Mouse (Mus musculus) hindbrain, embryonic 12.5 days (tissue): Measurements from ENCODE around the gene Tgm1. TPM values are rescaled to one million over a fixed set of nuclear protein-coding genes. Genes with fewer than 3 reads are reported as not detected.

Experiments
- ATAC-seq: fragments of 200-750 bp; cut with Nextera tagmentation; 2 replicates; pipeline ENCODE4 v1.8.0; 2017; ENCODE audit warnings: moderate TSS enrichment; ENCODE audit not compliant: low FRiP score
- H3K27ac ChIP-seq: fragments of 300-500 bp; sonication (generic); 2 replicates; pipeline ENCODE4 v1.5.1; 2016; ENCODE audit warnings: mild to moderate bottlenecking
- H3K27me3 ChIP-seq: fragments of 300-500 bp; sonication (generic); 2 replicates; pipeline ENCODE4 v1.6.1; 2016; ENCODE audit warnings: mild to moderate bottlenecking
- H3K36me3 ChIP-seq: fragments of 300-500 bp; sonication (generic); 2 replicates; pipeline ENCODE4 v1.6.1; 2016; ENCODE audit warnings: mild to moderate bottlenecking
- H3K4me1 ChIP-seq: fragments of 300-500 bp; sonication (generic); 2 replicates; pipeline ENCODE4 v1.6.1; 2016
- H3K4me2 ChIP-seq: fragments of 300-500 bp; sonication (generic); replicated peaks from 2 replicates; pipeline ENCODE4 v1.6.1; 2016; ENCODE audit warnings: mild to moderate bottlenecking
- H3K4me3 ChIP-seq: fragments of 300-500 bp; sonication (generic); 2 replicates; pipeline ENCODE4 v1.5.1; 2016; ENCODE audit warnings: mild to moderate bottlenecking
- H3K9ac ChIP-seq: fragments of 300-500 bp; sonication (generic); 2 replicates; pipeline ENCODE4 v1.6.1; 2016; ENCODE audit warnings: mild to moderate bottlenecking, moderate library complexity
- H3K9me3 ChIP-seq: fragments of 300-500 bp; sonication (generic); replicated peaks from 2 replicates; pipeline ENCODE4 v1.6.1; 2016; ENCODE audit warnings: mild to moderate bottlenecking
- WGBS: fragments of 180-500 bp; shearing (Covaris S2); methylation state at CpG from one replicate; pipeline ENCODE4 v1.1.7; 2016; 5-methylcytosine and 5-hydroxymethylcytosine counted together
- polyA plus RNA-seq: library from polyadenylated mRNA; unstranded; fragments of >200 nt; fragmentation: Nextera tagmentation; extraction: Ambion mirVana; gene quantifications from 2 replicates; pipeline ENCODE4 v1.2.1, GENCODE M21; 2016

Gene Tgm1
- polyA plus RNA-seq, 1 experiment from 2014 or later, result 0.90 TPM

DNA sequence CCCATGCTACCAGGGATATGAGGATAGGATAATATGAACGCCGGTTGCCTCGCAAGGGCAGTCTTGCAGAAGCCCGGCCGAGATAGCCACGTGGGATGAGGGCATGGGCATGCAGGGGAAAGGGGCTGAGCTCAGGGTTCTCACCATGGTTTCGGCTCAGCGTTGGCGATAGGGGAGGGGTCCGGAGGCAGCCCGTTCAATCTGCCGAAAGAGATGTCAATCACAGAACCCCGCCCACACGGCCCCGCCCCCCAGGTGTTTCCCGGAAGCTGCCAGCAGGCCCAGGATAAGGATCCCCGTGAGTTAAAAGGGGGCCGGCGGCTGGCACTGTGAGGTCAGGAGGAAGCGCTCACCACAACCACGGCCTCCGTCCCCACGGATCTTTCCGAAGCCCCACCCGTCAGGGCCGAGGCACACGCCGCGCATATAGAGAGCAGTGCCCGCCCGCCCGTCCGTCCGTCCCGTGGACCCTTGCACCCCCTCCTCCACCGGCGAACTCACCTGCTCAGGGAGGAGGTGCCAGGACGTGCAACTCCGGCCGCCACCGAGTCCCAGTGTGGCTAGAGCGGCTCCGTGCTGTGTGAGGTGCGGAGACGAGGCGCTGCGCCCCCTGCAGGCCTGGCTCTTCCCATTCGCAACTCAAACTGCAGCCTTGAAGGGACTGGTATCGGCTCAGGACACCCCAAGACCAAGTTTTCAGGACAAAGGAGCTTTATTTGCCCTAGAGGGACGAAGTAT lies 8.1 kb upstream of the Tgm1 start, which contains the start of gene Rabggta:
Rabggta (minus strand) TSS at position 564 of the 738 bp plus-strand sequence.
- ATAC-seq, result peak; percentile 96
- 1% methylated on average over 50 of the region's 50 CpGs for WGBS
- peak within 1 kb of the TSS; percentile 77 for H3K9ac ChIP-seq
- H3K27me3 ChIP-seq, result no peaks in the 10 kb centered on the region
- H3K27ac ChIP-seq, result peak within 1 kb of the TSS; percentile 79
- no peaks in the 10 kb centered on the region for H3K9me3 ChIP-seq
- H3K4me3 ChIP-seq, result peak within 1 kb of the TSS; percentile 79
- H3K4me1 ChIP-seq, result 0 out of 2 replicates have a peak, but pooled peaks cover 13% of the 10 kb centered on the region
- H3K36me3 ChIP-seq, result peaks cover 27% of the 10 kb centered on the region
- H3K4me2 ChIP-seq, result peak within 1 kb of the TSS; percentile 54

DNA sequence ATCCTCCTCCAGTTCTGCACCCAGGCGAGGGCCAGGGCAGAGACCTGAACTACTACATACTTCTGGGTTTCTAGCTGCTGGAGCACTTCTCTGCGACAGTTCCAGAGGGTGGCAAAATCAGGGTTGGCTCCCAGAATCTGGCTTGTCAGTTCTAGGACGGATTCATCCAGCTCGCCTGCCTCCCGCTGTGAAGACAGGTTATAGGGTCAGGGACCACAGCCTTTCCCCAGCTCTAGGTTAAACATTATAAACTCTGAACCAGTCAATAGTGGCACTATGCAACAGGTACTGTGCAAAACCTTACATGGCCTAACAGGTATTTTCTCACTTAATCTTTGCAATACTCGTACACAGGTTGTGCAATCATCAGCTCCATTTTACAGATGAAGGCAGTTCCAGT lies 7.3 kb upstream of the Tgm1 start:
- no peak overlapping the region; the same call in 1 of the 2 replicates for H3K9ac ChIP-seq
- 75% methylated on average over 6 of the region's 6 CpGs for WGBS
- peak overlapping the region; percentile 54 for H3K4me2 ChIP-seq
- peaks cover 33% of the 10 kb centered on the region for H3K36me3 ChIP-seq
- H3K4me1 ChIP-seq, result 0 out of 2 replicates have a peak, but pooled peaks cover 13% of the 10 kb centered on the region
- no peak overlapping the region for H3K27ac ChIP-seq
- H3K27me3 ChIP-seq, result no peaks in the 10 kb centered on the region
- no peaks in the 10 kb centered on the region for H3K9me3 ChIP-seq
- no peak for ATAC-seq
- peak overlapping the region; percentile 79 for H3K4me3 ChIP-seq

DNA sequence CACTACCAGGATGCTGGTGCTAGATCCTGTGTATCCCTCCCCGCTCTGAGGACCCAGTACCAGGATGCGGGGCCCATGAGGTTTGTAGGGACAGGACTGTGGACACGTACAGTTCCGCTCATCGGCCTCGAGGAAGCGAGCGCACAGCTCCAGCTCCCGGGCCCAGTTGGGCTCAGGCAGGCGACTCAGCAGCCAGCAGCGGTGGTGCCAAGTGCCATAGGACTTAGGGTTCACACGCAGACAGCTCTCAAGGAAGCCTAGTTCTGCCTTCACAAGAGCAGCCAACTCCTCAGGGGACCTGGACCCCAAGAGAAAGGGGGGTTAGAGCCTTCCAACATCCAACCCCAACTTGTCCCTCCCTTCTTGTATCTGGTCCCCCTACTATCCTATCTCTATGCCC lies 6.9 kb upstream of the Tgm1 start:
- WGBS, result 92% methylated on average over 12 of the region's 12 CpGs
- Histone ChIP-seq H3K27me3 (no peaks in the 10 kb centered on the region), H3K4me3 (0 out of 2 replicates have a peak overlapping the region, but pooled peaks have one; percentile 79), H3K9me3 (no peaks in the 10 kb centered on the region), H3K4me1 (0 out of 2 replicates have a peak, but pooled peaks cover 13% of the 10 kb centered on the region), H3K36me3 (peaks cover 36% of the 10 kb centered on the region), H3K4me2 (peak overlapping the region; percentile 54; the same call in 1 of the 2 replicates), H3K9ac (no peak overlapping the region), H3K27ac (no peak overlapping the region)
- ATAC-seq, result no peak

DNA sequence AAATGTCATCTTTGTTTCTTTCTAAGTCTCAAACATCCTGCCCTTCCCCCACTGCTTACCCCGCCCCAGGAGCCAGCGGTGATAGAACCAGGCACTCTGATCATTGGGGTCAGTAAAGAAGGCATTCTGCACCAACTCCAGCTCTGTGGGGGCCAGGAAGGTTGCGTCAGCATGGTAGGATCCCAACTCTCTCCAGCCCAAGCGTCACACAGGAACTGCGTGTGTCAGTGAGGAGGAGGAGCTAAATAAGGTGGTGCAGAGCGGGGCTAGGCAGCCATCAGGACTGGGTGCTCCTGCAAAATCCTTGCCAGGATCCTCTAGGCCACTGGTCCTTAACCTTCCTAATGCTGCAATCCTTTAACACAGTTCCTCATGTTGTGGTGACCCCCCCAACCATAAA lies 6.0 kb upstream of the Tgm1 start:
- Histone ChIP-seq H3K27me3 (no peaks in the 10 kb centered on the region; the same call in 1 of the 2 replicates), H3K4me1 (0 out of 2 replicates have a peak, but pooled peaks cover 13% of the 10 kb centered on the region), H3K36me3 (peaks cover 36% of the 10 kb centered on the region), H3K27ac (no peak overlapping the region), H3K9me3 (no peaks in the 10 kb centered on the region), H3K4me2 (no peak overlapping the region), H3K9ac (0 out of 2 replicates have a peak overlapping the region, but pooled peaks have one; percentile 18), H3K4me3 (no peak overlapping the region)
- no peak for ATAC-seq
- WGBS, result 92% methylated on average over 6 of the region's 6 CpGs

DNA sequence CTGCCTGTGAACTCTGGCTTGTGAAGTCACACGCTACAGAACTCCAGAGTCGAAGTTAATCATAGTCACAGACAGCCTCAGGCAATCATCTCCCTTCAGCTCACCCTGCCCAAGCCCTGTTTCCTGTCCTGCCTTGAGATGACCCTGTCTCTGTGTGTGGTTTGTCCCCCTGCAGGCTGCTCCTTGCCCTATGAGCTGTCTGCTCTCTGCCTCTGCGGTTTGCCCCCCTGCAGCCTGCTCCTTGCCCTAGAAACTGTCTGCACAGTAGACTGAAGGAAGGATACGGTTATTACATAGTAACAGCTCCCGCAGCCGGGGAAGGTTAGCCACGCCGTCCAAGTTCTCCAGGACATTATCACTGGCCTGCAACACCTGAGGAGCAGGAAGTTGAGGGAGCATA lies 3.2 kb upstream of the Tgm1 start:
- peaks cover 36% of the 10 kb centered on the region for H3K36me3 ChIP-seq
- 79% methylated on average over 8 of the region's 8 CpGs for whole genome bisulfite sequencing

DNA sequence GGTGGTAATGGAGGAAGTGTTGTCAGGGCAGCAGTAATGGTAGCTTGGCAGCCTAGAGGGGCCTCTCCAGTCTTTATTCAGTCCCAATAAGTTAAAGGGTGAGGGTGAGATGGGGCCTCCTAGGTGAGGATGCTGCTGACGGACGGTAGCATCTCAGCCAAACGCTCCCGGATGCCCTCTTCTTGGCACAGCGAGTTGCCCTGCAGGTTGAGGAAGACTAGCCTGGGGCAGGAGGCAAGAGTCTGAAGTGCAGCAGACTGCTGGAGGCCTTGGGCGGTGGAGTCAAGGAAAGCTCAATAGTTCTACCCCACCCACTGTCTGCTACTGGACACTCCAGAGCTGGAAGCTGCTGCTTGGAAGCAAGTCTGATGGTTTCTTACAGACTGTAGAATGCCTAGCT lies 2.5 kb upstream of the Tgm1 start:
- no peak overlapping the region for H3K27ac ChIP-seq
- 95% methylated on average over 6 of the region's 6 CpGs for WGBS
- H3K4me2 ChIP-seq, result no peak overlapping the region
- H3K36me3 ChIP-seq, result peaks cover 36% of the 10 kb centered on the region
- no peak overlapping the region for H3K4me3 ChIP-seq
- H3K9me3 ChIP-seq, result no peaks in the 10 kb centered on the region
- no peak for ATAC-seq
- no peak overlapping the region for H3K9ac ChIP-seq
- H3K27me3 ChIP-seq, result peaks cover 28% of the 10 kb centered on the region
- 0 out of 2 replicates have a peak, but pooled peaks cover 7% of the 10 kb centered on the region for H3K4me1 ChIP-seq

More for the DNA sequence above, 3.2 kb upstream of the Tgm1 start:
- Histone ChIP-seq H3K9ac (no peak overlapping the region), H3K27ac (no peak overlapping the region), H3K4me1 (0 out of 2 replicates have a peak, but pooled peaks cover 9% of the 10 kb centered on the region), H3K4me2 (no peak overlapping the region), H3K9me3 (no peaks in the 10 kb centered on the region), H3K27me3 (peaks cover 24% of the 10 kb centered on the region), H3K4me3 (no peak overlapping the region)
- ATAC-seq, result no peak

DNA sequence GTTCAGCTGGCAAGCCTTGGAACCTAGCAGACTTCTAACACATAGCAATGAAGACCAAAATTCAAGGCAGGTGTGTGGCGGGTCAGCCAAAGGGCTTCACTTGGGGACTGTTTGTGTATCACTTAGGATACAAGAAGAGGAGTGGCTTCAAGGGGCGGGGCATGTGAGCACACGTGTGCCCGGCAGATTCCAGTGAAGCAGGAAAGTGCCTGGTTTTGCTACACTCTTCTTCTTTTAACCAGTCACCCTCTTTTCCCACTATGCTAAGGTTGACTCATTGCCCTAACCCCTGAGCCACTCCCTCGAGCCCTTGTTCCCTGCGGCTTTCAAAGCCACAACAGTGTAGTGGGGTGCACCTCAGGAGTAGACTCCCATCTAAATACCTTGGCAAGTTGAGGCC lies 1.2 kb upstream of the Tgm1 start:
- H3K27ac ChIP-seq, result no peak overlapping the region
- peaks cover 33% of the 10 kb centered on the region for H3K36me3 ChIP-seq
- H3K9ac ChIP-seq, result no peak overlapping the region
- no peaks in the 10 kb centered on the region for H3K4me1 ChIP-seq
- H3K9me3 ChIP-seq, result no peaks in the 10 kb centered on the region
- peaks cover 28% of the 10 kb centered on the region for H3K27me3 ChIP-seq
- 44% methylated on average over 6 of the region's 6 CpGs for whole genome bisulfite sequencing
- no peak for ATAC-seq
- no peak overlapping the region for H3K4me3 ChIP-seq
- no peak overlapping the region for H3K4me2 ChIP-seq

DNA sequence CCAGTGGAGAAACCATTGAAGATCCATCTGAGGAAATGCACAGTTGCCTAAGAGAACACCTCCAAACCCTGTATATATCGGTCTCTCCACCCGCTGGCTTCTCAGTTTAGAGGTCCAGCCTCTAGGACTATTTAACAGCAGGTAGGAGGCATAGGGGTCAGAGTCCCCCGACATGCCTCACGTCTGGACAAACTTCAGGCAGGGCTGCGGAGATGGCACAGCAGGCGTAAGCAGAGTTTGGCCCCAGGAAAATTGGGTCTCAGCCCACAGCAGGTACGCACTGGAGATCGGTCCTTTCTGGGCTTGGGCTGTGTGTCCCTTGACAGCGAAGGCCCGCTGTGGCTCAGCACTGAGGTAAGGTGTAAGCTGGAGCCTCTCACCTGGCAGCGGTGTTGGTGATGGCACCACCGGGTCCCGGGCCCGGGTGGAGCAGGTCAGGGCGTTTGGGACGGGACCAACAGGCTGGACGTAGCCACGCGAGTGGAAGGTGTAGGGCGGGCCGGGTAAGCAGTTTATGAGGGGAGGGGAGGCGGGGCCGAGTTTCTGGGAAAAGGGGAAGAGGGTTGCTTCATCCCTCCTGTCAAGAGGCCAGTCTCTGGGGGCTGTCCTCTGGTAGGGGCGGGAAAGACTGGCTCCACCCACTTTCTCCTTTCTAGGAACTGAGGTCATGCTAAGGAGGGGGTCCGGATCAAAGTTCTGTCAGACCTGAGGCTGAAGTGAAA lies 558 bp downstream of the Tgm1 start:
- no peak overlapping the region for H3K4me3 ChIP-seq

DNA sequence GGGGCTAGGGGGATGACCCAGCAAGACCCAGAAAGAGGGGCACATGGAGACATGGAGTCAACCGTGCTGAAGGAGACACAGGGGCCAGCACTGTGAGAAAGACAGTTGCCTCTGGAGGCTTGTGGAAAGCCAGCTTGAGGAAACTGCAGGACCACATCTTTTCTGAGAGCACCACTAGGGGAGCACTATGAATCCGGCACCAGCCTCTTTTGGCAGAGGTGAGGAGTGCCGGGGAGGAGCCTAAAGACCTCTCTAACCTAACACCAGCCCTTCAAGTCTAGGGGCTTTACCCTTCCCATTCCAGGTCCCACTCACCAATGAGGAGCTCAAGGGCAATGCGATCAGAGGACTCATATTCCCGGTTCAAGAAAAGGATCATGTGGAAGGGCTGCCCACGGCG lies 1.9 kb downstream of the Tgm1 start:
- H3K4me1 ChIP-seq, result no peaks in the 10 kb centered on the region
- 86% methylated on average over 7 of the region's 7 CpGs for WGBS
- H3K4me2 ChIP-seq, result no peak overlapping the region
- ATAC-seq, result no peak
- H3K9ac ChIP-seq, result no peak overlapping the region
- H3K36me3 ChIP-seq, result peaks cover 8% of the 10 kb centered on the region; the same call in 1 of the 2 replicates
- H3K9me3 ChIP-seq, result no peaks in the 10 kb centered on the region
- no peak overlapping the region for H3K4me3 ChIP-seq
- H3K27me3 ChIP-seq, result peaks cover 28% of the 10 kb centered on the region
- H3K27ac ChIP-seq, result no peak overlapping the region

More for the DNA sequence above, 558 bp downstream of the Tgm1 start:
- peaks cover 21% of the 10 kb centered on the region for H3K36me3 ChIP-seq
- 0 out of 2 replicates have a peak overlapping the region, but pooled peaks have one; percentile 3 for H3K4me2 ChIP-seq
- no peak for ATAC-seq
- peaks cover 28% of the 10 kb centered on the region for H3K27me3 ChIP-seq
- H3K9ac ChIP-seq, result no peak overlapping the region
- no peak overlapping the region for H3K27ac ChIP-seq
- H3K4me1 ChIP-seq, result no peaks in the 10 kb centered on the region
- WGBS, result 14% methylated on average over 24 of the region's 25 CpGs
- no peaks in the 10 kb centered on the region for H3K9me3 ChIP-seq

DNA sequence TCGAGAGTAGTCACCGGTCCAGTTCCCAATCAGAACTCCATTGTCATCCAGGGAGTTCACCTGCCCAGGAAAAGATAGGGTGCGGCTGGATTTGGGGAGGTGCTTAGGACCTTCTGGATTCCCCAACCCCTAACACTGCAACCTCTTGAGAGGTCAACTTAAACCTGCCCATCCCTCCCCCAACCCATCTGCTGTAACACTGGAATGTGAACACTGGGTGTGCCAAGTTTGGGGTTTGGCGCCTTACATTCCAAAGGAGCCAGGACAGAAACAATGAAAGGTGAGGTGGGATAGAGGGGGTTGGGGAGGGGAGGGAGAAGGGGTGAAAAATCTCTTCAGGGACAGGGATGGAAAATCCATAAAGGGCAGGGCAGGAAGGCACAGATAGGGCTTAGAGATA lies 4.2 kb downstream of the Tgm1 start:
- 81% methylated on average over 4 of the region's 4 CpGs for WGBS
- Histone ChIP-seq H3K36me3 (no peaks in the 10 kb centered on the region), H3K9me3 (no peaks in the 10 kb centered on the region), H3K9ac (no peak overlapping the region), H3K4me2 (no peak overlapping the region), H3K4me3 (no peak overlapping the region), H3K4me1 (no peaks in the 10 kb centered on the region), H3K27ac (no peak overlapping the region), H3K27me3 (peaks cover 28% of the 10 kb centered on the region)
- no peak for ATAC-seq

DNA sequence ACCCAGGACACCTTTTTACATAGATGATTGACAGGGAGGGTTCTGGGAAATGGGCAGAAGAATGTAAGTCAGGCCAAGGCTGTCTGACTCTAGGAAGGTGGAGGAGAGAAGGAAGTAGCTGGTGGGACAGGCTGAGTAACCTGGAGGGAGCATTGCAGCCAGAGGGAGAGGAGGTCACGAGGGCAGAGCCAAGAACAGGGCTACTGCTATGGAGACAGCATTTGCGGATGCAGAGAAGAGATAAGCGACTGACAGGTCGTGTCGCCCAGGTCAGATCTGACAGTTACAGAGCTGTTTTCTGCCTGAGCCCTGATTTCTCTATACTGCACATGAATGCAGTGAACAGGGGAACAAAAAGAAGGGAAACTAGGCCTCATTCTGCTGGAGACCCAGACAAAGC lies 6.3 kb downstream of the Tgm1 start:
- H3K36me3 ChIP-seq, result no peaks in the 10 kb centered on the region
- H3K4me3 ChIP-seq, result no peak overlapping the region
- no peak overlapping the region for H3K9ac ChIP-seq
- no peaks in the 10 kb centered on the region for H3K4me1 ChIP-seq
- H3K9me3 ChIP-seq, result no peaks in the 10 kb centered on the region
- no peak overlapping the region for H3K4me2 ChIP-seq
- peaks cover 10% of the 10 kb centered on the region for H3K27me3 ChIP-seq
- no peak for ATAC-seq
- H3K27ac ChIP-seq, result no peak overlapping the region
- WGBS, result 73% methylated on average over 5 of the region's 5 CpGs

DNA sequence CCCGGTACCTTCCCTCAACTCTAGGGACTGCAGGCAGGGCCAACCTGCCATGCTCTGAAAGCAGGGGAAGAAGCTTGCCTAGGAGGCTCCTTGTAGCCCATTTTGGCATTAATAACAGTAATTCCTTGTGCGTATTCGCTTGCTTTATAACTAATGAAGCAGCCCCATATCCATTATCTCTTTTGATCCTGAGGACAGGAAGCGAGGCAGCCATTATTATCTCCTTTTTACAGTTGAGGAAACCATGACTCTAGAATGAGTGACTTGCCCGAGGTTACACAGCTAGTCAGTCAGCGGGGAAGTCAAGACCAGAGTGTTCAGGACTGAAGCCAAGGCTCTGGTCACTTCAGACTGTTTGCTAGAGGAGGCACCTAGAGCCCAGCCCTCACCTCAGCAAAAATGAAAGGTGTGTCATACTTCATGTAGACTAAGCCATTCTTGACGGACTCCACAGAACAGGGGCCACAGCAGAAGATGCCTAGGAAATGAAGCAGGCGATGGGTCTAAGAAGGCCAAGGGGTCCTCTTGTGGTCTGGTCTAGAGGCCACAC lies 7.6 kb downstream of the Tgm1 start:
- 87% methylated on average over 8 of the region's 8 CpGs for WGBS
- no peaks in the 10 kb centered on the region for H3K36me3 ChIP-seq
- no peak for ATAC-seq
- H3K27me3 ChIP-seq, result no peaks in the 10 kb centered on the region
- no peaks in the 10 kb centered on the region for H3K9me3 ChIP-seq
- H3K4me1 ChIP-seq, result no peaks in the 10 kb centered on the region
- no peak overlapping the region for H3K27ac ChIP-seq
- H3K9ac ChIP-seq, result no peak overlapping the region
- no peak overlapping the region for H3K4me2 ChIP-seq
- H3K4me3 ChIP-seq, result no peak overlapping the region
